Mouse (Mus musculus) kidney, adult 18-20 months (tissue): ENCODE measurements around the gene Slfn5.
A peak's percentile ranks its signal among the peaks of the same experiment; 100 is the strongest.
"Not testable (repeated sequence)": the region's sequence is repeated elsewhere in the genome, so short reads cannot be mapped to it uniquely, and the experiment has no call there.

ENCODE experiments used
- DNase-seq: peaks from one replicate; pipeline ENCODE4 v3.0.0; 2021

Gene Slfn5

DNA sequence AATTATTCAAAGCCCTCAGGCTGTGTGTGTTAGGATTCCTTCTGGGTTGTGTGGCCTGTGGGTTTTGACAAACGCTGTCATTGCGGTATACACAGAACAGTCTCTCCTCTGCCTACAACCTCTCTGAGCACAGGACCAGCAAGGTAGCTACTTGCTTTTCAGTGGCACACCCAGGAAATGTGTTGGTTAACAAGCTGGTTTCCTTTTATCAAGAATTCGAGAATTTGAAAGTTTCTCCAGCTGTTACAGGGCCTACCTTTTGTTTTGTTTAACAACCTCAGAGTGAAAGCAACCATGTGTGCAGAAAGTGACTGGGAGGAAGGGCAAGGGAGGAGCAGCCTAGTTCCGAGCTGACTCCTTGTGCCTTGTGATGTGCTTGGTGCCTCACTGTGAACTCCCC, 3.7 kb upstream of the Slfn5 start:
- no peak for DNase-seq

DNA sequence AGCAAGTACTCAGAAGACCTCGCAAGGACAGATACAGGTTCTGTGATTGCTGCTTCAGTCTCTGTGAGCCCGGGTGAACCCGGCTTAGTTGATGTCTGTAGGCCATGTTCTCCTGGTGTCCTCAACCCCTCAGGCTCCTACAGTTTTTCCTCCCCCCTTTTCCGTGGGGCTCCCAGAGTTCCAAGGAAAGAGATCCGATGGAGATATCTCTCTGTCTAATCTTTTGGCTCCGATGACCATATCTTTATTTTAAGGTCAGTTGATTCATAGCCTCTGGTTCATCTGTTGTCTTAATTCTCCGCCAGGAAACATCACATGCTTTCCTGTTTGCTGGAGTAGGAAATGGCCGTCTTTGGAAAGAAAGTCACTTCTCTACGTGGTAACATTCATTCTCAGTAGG, 2.1 kb upstream of the Slfn5 start:
- peak; percentile 43 for DNase-seq

DNA sequence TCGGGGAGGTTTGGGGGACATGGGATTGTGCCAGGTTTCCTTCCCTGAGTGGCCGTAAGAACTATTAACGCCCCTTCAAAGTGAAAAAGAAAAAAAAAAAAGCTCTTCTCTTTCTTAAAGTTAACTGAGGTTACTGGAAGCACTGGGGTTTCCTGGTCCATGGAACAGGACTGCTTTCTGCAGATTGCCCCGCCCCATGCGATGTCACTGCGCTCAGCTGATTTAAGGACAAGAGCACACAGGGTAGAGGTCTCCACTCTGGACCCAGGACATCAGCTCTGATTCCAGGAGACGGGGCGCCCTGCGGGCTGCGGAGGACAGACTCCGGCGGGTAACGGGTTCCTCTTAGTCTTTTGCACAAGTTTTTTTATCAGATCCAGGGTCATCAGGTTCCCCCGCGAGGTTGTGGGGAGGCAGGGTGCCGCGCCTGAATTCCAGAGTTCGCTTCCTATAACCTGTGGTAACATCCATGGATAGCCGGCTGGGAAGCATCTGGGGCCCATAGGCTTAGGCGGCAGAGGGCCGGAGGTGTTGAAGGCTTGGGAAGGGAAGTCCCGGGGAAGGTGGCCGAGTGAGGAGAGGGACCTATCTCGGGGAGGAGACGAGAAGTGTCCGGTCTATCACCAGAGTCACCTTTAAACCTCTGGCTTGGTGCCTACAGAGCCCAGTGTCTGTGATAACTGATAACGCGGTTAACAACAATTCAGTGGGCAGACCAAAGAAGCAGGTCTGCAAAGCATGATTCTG, 889 bp downstream of the Slfn5 start:
- peak; percentile 70 for DNase-seq

DNA sequence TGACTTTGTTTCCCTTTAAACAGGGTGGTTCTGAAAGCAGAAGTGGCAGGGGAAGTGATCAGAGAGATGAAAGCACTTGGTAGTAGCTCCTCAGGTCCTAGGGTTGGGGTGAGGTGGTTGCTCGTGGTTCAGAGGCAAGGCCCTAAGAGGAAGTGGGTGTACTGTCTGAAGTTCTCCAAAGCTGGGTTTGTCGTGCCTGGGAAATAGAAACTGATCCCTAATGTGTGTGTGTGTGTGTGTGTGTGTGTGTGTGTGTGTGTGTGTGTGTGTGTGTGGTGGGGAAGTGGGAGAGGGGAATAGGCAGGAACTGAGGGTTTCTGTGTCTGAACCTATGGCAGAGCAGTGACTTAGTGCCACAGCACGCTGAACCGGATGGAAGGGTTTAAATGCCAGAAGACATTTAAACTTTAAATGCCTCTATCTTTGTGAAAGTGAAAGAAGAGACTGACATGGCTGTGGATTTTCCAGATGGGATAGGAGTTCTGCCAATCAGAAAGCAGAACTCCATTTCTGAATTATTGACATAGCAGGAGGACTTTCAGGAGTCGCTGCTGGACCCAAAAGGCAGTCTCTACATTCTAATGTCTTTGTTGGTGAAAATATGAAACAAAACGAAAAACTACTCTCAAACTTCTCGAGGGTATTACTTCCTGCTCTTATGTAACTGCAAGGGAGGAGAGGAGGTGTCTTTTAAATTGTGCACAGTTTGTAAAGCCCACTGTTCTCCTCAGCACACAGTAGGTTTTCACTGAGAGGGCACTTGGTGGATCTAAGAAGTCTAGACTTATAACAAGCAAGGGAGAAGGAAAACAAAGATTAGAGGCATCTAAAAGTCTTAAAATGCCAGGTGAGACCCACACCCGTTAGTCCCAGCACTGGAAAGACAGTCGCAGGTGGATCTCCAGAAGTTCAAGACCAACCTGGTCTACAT, 1.7 kb downstream of the Slfn5 start:
- DNase-seq: peak; percentile 29

DNA sequence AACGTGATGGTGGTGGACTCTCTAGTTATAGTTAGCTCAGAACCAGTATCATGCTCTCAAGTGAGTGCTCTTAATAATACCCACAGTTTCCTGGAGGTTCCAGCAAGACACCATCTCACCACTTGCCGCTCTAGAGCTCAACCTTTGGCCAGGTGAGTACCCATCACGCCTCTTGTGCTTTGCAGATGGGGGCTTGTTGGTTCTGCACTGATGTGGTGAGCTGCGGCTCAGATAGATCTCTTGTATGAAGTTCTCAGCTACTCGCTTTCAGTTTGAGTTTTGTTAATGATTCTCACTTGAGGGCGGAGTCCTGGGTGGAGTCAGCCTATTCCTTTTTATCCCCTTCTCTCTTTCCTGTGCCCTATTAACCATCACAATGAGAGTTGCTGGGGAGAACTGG, 3.5 kb downstream of the Slfn5 start:
- no peak for DNase-seq

DNA sequence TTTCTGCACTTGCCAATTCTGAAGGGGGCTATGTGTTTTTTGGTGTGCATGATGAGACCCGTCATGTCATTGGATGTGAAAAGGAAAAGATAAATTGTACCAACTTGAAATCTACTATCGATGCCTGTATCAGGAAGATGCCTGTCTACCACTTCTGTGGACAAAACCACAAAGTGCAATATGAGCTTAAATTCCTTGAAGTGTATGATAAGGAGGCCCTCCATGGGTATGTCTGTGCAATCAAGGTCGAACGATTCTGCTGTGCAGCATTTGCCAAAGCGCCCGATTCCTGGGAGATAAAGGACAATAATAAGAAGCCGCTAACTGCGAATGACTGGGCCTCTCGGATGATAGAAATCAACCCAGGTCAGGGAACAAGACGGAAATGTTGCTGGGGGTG, 5.8 kb downstream of the Slfn5 start:
- DNase-seq: no peak

DNA sequence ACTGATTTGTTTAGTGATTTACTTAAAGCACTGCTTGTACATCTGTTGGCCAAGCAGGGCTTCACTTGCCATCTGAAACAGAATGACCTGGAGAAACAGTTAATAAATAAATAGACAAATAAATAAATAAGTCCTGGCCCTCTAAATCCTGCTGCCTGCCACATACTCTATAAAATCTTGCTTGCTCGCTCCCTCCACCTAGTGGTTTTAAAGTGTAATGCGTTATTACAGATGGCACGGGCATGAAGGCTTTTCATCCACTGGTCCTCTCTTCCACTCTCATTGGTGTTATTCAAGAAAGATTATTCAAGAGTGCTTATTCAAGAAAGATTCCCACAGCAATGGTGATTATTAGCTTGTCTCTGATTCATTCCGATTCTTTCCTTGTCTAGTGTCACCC, 8.5 kb downstream of the Slfn5 start:
- no peak for DNase-seq

DNA sequence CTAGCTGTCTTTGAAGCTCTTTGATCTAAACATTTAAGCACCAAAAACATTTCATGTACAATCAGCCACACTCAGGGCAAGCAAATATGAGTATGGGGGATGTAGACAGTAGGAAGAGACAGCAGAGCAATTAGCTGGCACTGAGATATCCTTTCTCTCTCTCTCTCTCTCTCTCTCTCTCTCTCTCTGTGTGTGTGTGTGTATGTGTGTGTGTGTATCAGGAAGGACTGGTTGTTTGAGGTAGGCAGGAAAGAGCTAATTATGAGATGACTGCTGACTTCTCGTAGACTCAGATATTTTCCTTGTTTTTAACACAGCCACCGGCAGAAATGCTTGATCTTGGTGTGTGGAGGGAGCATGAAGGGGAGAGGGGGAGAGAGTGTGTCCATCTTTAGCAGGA, 10.6 kb downstream of the Slfn5 start:
- DNase-seq: no peak

DNA sequence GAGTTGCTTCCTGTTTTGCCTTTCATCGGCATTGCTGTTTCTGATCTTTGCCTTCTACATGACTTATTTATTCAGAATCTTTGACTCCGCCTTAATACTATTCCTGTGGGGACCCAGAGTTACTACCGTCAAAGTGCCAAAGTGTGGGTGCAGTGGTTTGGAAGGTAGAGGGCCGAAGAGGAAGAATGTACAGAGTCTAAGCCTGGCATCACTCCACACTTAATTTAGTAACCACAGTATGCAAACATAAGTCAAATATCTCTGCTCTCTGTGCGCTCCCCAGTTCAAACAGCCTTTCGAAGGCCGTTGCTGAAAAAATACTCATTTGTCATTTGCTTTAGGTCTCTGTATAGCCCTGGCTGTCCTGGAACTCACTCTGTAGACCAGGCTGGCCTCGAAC, 11.1 kb downstream of the Slfn5 start:
- DNase-seq: no peak

DNA sequence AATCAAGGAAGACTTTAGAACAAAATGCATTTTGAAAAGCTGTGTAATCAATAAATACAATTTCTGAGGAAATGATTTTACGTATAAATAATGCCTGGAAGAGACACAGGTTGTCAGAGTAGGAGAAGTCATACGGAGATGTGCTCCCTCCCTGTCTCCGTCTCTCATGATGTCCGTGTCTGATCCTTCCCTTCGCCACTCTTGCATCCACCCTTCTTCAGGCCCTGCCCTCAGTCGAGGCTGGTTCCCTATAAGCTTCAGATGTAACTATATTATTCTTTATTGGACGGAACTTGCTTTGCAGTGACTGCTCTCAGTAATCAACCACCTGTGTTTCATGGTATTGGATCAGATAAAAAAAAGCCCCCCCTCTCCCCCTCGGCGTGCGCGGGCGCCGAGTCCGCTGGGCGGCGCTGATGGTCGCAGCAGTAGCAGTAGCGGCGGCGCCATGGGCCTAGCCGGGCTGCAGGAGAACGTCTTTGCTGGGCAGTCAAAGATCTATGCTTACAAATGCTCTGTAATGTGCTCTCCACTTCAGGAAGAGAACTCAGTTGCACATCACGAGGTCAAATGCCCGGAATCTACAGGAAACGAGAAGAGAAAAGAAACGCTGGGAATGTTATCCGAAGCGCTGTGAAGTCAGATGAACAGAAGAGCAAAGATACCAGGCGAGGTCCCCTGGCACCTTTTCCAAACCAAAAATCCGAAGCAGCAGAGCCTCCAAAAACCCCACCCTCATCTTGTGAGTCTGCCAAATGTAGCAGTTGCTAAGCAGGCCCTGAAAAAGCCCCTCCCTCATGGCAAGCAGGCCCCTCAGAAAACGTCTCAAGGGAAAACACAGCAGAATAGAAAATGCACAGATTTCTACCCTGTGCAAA, 19.8 kb downstream of the Slfn5 start:
- no peak for DNase-seq

DNA sequence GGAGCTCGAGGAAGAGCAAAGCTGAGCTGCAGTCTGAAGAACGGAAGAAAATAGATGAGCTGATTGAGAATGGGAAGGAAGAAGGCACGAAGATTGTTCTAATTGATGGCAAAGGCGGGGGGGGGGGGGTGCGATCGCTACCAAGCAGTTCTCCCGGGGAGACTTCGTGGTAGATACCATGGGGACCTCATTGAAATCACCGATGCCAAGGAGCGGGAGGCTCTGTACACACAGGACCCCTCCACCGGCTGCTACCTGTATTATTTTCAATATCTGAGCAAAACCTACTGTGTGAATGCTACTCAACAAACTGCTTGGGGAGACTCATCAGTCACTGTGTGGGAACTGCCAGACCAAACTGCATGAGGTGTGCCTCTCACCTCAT, 20.4 kb downstream of the Slfn5 start:
- no peak for DNase-seq

DNA sequence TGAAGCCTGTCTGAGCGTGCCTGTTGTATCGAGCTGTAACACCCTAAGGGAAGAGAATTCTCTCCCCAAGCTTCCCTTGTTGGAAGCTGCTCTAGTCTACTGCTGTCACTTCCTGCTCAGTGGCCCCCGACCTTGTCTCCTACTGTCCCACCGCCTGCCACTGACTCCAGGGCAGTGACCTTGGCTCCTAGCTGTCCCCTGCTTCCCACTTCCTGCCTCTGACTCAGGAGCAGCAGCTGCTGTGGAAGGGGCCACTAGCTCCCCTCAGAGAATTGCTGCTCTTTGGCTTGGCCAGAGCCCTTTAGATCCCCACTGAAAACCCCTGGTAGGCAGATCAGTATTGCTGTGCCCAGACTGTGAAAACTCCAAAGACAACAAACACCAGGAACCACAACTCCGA, 22.8 kb downstream of the Slfn5 start:
- DNase-seq: peak; percentile 23

DNA sequence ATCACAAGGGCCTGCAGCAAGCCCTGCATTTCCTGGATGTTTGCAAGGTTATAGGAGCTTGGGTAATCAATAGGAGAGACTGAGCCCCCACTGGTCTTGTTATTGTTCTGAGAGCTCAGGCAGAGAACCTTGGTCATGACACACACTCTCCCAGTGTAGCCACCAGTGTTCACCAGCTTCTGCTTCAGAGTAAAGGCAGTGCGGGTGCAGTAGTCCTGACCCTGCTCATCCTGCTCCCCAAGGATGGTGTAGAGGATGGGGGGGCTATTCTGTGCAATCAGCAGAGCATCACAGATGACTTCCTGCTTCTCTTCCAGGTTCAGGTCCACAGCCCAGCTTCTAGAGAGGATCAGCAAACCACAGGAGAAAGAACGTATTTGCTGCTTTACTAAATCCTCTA, 31.3 kb downstream of the Slfn5 start:
- not testable (repeated sequence) for DNase-seq

DNA sequence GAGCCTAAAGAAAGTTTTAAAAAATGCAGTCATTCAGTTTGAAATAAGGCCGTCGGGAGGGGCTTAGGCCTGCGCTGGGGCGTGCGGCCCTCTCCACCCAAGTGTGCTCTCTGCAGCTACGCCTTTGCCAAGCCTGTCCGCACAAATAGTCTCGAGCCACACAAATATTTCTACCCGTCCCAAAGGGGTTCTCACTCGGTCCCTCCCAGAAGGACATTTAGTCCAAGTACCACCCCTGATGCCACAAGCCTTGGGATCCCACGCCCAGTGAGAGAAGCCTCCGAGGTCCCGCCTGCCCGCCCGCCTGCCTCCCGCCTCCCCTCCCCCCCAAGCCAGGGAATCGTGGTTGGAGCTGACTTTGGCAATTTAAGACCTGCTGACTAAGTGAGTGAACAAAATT, 32.0 kb downstream of the Slfn5 start:
- DNase-seq: no peak

DNA sequence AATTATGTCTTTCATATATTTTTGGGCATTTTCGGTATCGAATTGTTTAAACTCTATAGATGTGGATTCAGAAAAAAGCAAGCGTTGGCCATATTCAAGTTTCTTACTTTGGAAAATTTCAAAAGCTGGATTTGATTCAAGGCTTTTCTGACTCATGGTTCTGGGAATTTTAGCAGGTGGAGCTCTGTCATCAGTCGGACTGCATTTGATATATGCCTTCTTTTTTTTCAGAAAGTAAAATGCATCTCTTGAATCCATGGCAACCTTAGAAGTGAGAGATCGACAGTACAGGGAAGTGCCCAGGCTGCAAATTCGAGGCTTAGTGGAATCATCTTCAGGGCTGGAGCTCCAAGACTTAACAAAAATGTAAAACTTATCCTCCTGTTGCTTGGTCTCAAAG, 36.5 kb downstream of the Slfn5 start:
- no peak for DNase-seq

DNA sequence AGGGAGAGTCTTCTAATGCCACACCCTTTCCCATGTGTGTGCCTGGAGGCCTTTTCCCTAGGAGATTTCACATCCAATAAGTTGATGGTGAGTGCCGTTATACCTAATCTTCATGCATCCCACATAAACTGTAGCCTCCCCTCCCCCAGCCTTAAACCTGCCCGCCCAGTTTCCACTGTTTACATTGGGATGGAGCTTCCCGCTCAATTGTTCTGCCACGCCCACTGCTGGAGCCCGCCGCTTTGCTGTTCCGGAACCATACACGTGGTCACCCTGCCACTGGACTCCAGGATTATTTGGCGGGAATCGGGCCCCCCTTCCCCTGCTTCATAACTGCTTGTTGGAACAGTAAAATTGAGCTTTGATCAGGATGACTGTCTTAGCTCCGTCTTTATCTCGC, 38.2 kb downstream of the Slfn5 start:
- no peak for DNase-seq

DNA sequence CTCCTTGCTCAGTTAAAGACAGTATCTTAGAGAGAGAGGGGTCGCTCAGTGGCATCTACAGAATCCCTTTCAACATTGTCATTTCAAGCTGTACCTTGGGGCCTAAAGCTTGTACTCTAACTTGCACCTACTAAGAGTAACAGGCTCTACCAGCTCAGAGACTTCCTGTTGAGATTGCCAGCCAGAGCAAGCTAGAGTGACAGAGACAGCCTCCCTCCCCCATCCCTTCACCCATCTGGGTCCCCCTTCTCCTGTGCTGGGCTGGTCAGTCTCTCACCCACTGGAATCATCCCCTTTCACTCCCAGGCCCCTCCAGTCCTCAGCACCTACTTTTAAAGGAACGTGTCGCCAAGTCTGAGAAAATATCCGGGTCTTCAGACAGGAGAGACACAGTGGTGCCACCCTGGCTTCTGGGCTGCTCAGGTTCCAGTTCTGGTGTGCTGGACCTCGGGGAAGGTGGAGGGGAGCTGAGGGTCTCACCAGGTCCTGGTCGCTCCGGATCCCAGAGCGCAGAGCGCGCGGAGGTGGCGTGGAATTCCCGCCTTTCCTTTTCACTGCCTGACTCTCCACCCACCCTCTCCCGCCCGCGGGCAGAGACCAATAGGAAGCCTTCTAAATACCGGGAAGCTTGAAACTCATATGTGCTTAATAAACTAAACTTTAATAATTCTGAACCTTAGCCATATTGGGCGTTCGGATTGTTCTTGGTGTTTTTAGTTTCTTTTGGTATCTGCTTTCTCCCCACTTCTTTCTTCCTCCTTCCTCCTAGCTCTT, 39.6 kb downstream of the Slfn5 start:
- DNase-seq: peak; percentile 19

DNA sequence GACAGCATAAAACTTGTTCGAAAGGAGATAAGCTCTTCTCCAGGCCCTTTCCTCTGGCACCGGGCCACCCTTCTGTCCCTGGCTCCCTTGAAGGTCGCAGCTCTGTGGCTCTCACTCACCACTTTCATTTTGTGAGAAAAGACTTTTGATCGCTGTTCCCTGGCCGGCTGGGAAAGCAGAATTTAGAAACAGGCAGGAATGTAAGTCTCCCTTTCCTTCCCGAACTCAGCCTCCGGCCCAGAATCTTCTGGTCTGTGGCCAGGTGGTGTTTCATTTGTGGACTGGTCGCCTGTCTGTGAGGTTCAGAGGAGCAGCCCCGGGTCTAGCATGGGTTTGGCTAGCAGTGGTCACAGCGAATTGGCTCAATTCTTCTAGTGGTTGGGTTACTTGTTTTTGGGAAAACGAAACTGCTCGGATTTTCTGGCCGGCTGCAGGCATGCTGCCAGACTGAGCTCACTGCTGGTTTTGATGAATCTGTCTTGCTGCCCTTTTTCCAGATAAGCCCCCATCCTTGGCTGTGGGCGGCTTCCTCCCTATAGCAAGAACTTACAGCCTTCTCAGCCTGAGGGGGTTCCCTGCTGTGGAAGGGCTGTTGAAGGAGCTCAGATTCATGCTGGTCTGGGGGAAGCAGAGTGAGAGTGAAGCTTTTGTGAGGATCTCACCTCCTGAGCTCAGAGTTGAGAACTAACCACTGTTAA, 40.5 kb downstream of the Slfn5 start, which contains the start of gene Slfn9:
Gene Slfn9 (minus strand): TSS at position 362 of the 698 bp plus-strand sequence.
- DNase-seq: peak; percentile 46

DNA sequence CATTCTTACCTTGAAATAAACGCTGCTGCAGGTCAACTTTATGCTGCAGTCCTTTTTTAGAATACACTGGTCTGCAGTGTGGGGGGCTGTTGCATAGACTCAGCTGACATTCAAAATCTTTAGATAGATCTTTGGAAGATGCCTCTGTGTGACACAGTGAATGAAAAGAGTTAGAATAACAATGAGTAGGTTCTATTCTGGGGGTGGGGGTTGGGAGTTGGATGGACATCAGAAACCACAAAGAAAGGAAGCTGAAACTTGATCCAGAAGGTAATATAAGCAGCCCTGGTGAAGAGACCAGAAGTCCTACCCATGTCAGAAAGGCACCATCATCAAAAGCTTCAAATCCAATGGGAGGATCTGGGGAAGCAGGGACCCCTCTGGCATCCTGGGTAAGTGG, 62.2 kb downstream of the Slfn5 start:
- no peak for DNase-seq
